Mouse (Mus musculus) gastrocnemius, adult 18-20 months (tissue): Measurements from ENCODE around the gene Plch1. TPM values are rescaled to one million over a fixed set of nuclear protein-coding genes. Genes with fewer than 3 reads are reported as not detected.
A peak's percentile ranks its signal among the peaks of the same experiment; 100 is the strongest.

Source experiments
- DNase-seq: peaks from one replicate; pipeline ENCODE4 v3.0.0; 2021; ENCODE audit warnings: low spot score
- long read RNA-seq, 2 experiments: library from polyadenylated mRNA; stranded (forward); transcript quantifications; one replicate each; pipeline ENCODE4 v2.0.0; 2021
- total RNA-seq, 2 experiments: library from RNA; stranded (reverse); gene quantifications; 2 replicates each; pipeline ENCODE4 v1.2.3; 2021

Gene Plch1
- total RNA-seq: not detected
- long read RNA-seq, experiment 1: 0 reads
- long read RNA-seq, experiment 2: 0 reads

DNA sequence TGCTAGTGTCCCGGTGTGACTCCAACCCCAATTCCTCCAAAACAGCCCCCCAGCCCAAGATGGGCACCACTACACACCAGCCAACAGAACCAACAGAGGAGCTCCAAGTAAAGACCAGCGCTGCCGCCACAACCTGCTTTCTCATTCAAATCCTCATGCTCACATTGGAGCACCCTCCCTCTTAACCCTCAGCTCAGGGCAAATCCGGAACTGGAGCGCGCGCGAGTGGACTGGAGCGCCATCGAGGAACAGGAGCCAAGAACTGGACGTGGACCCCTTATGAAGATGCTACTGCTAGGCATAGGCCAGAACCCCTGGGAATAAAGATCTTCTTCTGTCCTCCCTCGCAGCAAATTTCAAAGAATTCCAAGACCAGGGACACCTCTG lies at the start of gene Plch1:
Gene Plch1, minus strand, starts transcription at position 164 of the 387 bp plus-strand sequence.
- no peak for DNase-seq

- peak; percentile 25 for DNase-seq
Observed at GRCm38 (mm10) chr3:63941204-63941850, 42.1 kb upstream of the Plch1 start.

DNA sequence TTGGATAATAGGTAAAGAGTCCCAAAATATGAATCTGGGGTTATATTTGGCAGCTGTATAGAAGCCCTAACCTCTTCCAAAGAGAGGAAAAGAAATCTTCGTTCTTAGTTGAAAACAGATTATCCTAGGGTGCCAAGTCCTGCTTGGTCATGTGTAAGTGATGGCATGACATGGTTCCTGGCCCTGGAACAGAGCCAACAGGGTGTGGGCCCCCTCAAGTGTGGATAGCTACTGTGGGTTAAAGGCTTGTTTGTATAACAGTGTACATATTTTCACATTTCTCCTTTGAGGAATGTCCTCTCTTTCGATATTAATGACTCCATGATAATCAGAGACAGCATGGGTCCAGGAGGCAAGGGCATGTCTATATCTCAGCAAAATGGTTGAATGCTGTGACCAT lies 39.7 kb upstream of the Plch1 start:
- no peak for DNase-seq

GRCm38 (mm10) chr3:63928878-63929859 lies 29.9 kb upstream of the Plch1 start, which contains the start of gene E130311K13Rik:
E130311K13Rik (minus strand) TSS chr3:63929472.
- peak; percentile 90 for DNase-seq

GRCm38 (mm10) chr3:63919634-63920033 lies 20.4 kb upstream of the Plch1 start:
- no peak for DNase-seq

DNA sequence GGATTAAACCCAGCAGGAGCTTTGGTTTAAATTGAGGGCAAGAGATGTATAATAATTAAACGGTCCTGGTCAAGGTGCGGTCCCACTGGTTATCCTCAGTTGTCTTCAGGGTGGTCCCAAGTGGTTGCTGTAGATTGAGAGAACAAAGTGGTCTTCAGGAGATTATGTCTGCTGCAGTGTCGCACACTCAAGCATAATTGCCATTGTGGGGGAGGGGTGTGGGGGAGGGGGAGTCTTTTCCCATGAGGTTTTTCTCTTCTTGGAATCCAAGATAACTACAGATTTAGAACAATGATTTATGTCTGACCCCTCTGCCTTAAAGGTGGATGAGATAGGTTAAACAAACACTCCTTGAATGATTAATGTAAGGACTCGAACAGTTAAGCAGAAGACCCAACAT lies 11.0 kb upstream of the Plch1 start:
- no peak for DNase-seq

DNA sequence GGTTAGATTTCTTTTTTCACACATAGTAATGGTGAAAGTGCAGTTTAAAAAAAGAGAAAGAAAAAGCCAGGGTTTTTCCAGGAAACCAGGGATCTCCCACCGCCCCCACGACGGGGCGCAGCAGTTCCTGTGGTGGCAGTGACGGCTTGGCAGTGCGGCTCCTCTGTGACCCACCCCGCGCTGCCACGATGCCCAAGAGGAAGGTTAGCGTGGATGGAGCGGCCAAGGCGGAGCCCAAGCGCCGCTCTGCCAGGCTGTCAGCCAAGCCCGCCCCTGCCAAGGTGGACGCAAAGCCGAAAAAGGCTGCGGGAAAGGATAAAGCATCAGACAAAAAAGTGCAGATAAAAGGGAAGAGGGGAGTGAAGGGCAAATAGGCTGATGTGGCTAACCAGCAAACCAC lies 6.0 kb upstream of the Plch1 start:
- DNase-seq: no peak

- no peak for DNase-seq
Observed at GRCm38 (mm10) chr3:63904157-63904556, 4.9 kb upstream of the Plch1 start.

DNA sequence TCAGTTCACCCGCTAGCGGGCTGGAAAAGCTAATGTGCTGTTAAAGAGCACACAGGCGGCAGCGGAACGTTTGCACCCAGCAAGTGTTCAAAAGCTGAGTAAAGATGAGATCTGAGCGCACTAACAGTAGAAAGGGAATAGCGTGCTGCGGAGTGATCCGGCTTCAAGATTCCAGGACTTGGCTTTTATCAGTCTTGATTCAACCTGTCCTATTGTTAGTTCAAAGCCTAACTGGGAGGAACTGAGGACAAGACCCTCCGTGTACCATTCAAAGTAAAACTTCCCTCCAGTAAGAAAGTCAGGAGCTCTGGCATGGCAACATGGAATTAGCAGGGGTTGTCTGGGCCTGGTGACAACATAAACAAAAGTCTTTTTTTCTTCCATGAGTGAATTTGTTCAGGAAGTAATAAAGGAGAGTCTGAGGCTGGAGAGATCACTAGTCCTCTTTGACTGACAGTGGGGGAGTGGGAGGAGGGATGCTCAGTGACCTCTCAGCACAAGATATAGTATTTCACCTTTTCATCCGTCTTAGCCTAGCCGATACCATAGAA lies 824 bp upstream of the Plch1 start:
- DNase-seq: no peak

- peak; percentile 38 for DNase-seq
Observed at GRCm38 (mm10) chr3:63898581-63899308, 527 bp downstream of the Plch1 start.

DNA sequence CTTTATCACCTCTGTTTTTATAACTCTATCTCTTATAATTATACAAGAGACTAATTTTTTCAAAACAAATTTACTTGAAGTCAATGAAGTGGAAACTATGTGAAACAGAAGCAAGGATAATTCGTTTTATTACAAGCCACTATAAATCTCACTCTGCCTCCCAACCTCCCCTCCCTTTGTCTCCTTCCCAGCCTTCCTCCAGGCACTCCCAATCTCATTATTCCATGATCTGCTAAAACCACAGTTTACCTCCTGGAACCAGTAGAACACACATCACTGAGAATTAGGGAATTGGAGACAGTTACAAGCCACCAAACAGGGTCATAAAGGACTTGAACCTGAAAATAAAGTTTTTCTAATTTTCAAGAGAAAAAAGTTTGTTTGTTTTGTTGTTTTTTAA lies 2.1 kb downstream of the Plch1 start:
- DNase-seq: no peak

DNA sequence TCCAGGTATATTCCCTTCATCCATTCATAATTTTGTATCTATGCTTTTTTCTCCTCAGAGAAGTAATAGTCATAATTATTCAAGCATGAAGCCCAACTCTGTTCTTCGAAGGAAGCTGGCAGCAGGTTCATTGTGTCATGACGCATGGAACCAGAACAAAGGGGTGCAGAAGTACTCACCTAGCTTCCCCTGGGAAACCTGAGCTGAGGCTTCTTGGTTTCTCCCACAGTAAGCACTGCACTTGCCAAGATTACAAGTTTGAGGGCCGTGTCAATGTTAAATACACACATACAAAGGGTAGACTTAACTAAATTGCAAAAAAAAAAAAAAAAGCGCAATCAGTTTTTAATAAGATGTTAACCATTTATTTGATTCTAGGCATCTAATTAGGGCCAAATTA lies 3.0 kb downstream of the Plch1 start:
- no peak for DNase-seq

DNA sequence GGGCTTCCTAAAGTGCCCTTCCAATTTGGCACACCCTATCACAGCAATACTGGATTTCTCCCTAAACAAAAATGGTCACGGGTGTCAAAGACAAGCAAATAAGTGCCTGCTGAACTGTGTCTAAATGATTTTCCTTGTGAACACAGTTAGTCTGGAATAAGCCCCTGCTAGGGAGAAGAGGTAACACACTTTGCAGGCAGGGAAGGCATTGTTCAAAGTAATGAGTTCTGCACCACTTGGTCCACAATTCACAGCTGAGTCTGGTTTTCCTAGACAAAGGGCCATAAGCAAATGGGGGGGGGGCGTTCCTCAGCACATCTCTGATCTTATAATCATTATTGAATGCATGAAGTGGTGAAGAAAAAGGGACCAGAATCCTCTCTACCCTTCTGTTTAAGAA lies 3.5 kb downstream of the Plch1 start:
- DNase-seq: no peak

DNA sequence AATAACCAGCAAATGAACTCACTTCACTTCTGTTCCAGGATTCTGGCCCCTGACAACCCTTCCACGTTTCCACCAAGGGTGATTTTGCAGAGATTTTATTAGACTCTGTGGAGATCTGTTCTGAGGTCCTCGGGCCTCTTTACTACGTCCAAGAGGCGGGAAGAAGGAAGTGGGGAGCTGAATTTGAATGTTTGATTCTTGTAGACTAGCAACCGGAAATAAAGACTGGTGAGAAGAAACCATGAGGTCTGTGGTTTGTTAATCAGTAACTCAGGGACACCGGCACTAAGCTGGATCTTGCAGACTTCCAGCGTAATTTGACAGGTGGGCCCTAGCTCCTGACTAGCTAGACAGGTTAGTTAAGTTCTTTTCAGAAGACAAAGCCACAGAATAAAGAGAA lies 5.6 kb downstream of the Plch1 start:
- DNase-seq: no peak

GRCm38 (mm10) chr3:63892154-63892553 lies 7.1 kb downstream of the Plch1 start:
- DNase-seq: no peak

GRCm38 (mm10) chr3:63881065-63881464 lies 18.2 kb downstream of the Plch1 start:
- no peak for DNase-seq

DNA sequence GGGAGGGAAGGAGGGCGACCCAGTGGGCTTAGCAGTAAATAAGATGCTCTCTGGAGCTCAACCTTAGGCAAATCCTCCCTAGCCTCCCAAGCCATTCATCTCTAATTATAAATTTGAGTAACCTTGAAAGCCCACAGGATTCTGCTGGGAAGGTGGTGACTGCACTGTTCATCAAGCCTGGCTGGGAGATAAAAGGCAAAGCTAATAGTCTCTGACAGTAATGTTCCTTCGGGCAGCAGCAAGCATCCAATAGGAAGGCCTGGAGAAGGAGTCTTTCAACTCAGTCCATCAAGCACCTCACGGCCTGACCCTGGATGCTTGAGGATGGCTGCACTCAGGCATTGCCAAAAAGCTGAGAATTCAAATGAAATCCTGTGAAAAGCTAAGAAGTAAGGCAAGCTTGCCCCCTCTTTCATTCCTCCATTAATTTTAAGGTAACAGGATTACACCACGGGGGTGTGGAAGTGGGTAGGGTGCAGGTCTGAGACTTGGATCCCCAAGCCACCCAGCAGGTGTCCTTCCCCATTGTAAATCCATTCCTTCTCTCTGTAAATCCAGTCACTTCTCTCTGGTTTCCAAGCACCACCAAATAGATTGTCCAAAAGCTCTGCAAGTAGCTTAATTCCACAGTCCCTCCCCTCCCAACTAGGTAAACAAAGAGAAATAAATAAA lies 20.1 kb downstream of the Plch1 start:
- no peak for DNase-seq

DNA sequence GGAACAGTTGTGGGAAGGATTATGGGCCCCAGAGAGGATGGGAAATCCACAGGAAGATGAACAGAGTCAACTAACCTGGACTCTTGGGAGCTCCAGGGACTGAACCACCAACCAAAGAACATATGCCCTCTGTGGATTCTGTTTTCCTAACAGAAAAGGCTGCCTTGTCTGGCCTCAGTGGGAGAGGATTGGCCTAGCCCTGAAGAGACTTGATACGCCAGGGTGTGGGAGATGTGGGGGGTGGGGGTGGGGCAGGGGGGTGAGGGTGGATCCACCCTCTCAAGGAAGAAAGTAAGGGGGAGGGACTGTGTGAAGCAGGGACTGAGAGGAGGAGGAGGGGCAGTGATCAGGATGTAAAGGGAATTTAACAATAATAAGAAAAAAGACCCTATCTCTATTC lies 26.5 kb downstream of the Plch1 start:
- no peak for DNase-seq

GRCm38 (mm10) chr3:63871249-63871648 lies 28.0 kb downstream of the Plch1 start:
- no peak for DNase-seq

- DNase-seq: peak; percentile 10
Observed at GRCm38 (mm10) chr3:63868285-63868684, 31.0 kb downstream of the Plch1 start.

DNA sequence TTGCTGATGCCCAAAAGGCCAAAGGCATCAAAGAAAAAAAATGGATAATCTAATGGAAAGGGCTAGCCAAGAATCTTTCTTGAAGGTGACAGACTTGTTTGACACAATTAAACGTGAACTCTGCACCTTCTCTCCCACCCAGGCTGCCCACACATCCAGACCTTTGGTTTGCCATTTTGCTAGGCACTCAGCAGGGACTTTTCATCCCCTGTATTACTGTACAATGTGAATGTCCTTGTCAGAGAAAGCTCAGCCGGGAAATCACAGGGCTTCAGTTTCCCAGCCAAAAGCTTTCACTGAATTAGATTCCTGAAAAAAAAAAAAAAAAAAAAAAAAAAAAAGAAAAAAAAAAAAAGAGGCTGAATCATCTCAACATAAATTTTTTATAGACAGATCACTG lies 34.2 kb downstream of the Plch1 start:
- DNase-seq: no peak
